Mouse (Mus musculus) left cerebral cortex, adult 2 months (tissue): Measurements from ENCODE around the gene Kif24. TPM values are rescaled to one million over a fixed set of nuclear protein-coding genes. Genes with fewer than 3 reads are reported as not detected.
"Not testable (repeated sequence)": the region's sequence is repeated elsewhere in the genome, so short reads cannot be mapped to it uniquely, and the experiment has no call there.

ENCODE experiments used
- DNase-seq, 2 experiments: peaks; one replicate each; pipeline ENCODE4 v3.0.0; 2021 to 2022; ENCODE audit warnings: low spot score in 2 of 2, mixed read lengths in 1 of 2; ENCODE audit errors: extremely low spot score in 1 of 2
- H3K27ac ChIP-seq: fragments of 200-600 bp; 2 replicates; pipeline ENCODE4 v1.8.1; 2022
- H3K4me3 ChIP-seq: fragments of 200-600 bp; 2 replicates; pipeline ENCODE4 v1.8.1; 2022
- CTCF ChIP-seq: fragments of 200-600 bp; IDR thresholded peaks from 2 replicates; pipeline ENCODE4 v1.8.1; 2022; ENCODE audit warnings: antibody characterized with exemption, mild to moderate bottlenecking, moderate library complexity
- intact Hi-C: fragments of 180-260 bp; cut with DNase I; formaldehyde crosslinking; loops from one replicate; pipeline ENCODE4 v1.15.1; 2025
- total RNA-seq, 2 experiments: library from RNA; stranded (reverse); gene quantifications; 2 replicates each; pipeline ENCODE4 v1.2.3; 2021

Gene Kif24
- total RNA-seq, 2 experiments from 2014 or later: 1.4 to 1.9 TPM

- intact Hi-C loops: loop anchor here (2.0 kb wide), 1 partner anchor 19 kb away; no protein-coding TSS in a partner anchor
- Histone ChIP-seq H3K27ac (peak overlapping the region; percentile 33; the same call in 1 of the 2 replicates), H3K4me3 (no peak overlapping the region)
- no peak for DNase-seq
- no peak for TF ChIP-seq CTCF
Measured at GRCm38 (mm10) chr4:41480254-41480653, 15.6 kb upstream of the Kif24 start.

GRCm38 (mm10) chr4:41479456-41479804 lies 14.7 kb upstream of the Kif24 start:
- no peak for TF ChIP-seq CTCF
- Histone ChIP-seq H3K27ac (no peak overlapping the region; the same call in 1 of the 2 replicates), H3K4me3 (no peak overlapping the region)
- DNase-seq: no peak
- intact Hi-C loops: no loop called here

GRCm38 (mm10) chr4:41478751-41479455 lies 14.2 kb upstream of the Kif24 start:
- Histone ChIP-seq H3K4me3 (no peak overlapping the region), H3K27ac (no peak overlapping the region)
- no peak for DNase-seq
- intact Hi-C loops: no loop called here
- peak; percentile 39 for TF ChIP-seq CTCF

- intact Hi-C loops: no loop called here
- TF ChIP-seq CTCF: no peak
- Histone ChIP-seq H3K27ac (no peak overlapping the region), H3K4me3 (no peak overlapping the region)
- DNase-seq: no peak
Measured at GRCm38 (mm10) chr4:41477648-41478160, 13.0 kb upstream of the Kif24 start.

- H3K4me3 ChIP-seq: no peak overlapping the region
- no peak for DNase-seq
- H3K27ac ChIP-seq: peak overlapping the region; percentile 67
- no peak for TF ChIP-seq CTCF
- intact Hi-C loops: loop anchor here (5.0 kb wide), 1 partner anchor 96 kb away; the partner anchor contains the start of genes Dnaic1 and Fam219a
Measured at GRCm38 (mm10) chr4:41471384-41471689, 6.7 kb upstream of the Kif24 start.

- no peak for TF ChIP-seq CTCF
- Histone ChIP-seq H3K27ac (peak overlapping the region; percentile 67), H3K4me3 (no peak overlapping the region)
- DNase-seq: peak; percentile 32 to 47
- intact Hi-C loops: loop anchor here (1.0 to 5.0 kb wide), 2 partner anchors 96 to 236 kb away; partner anchors contain the start of genes Dnaic1 and Fam219a
Measured at GRCm38 (mm10) chr4:41470684-41471383, 6.1 kb upstream of the Kif24 start.

- peak overlapping the region; percentile 44; the same call in 1 of the 2 replicates for H3K27ac ChIP-seq
- intact Hi-C loops: loop anchor here (1.0 to 5.0 kb wide), 2 partner anchors 97 to 237 kb away; partner anchors contain the start of genes Dnaic1 and Fam219a
- H3K4me3 ChIP-seq: no peak overlapping the region
- DNase-seq: no peak
- no peak for TF ChIP-seq CTCF
Measured at GRCm38 (mm10) chr4:41470051-41470683, 5.5 kb upstream of the Kif24 start.

GRCm38 (mm10) chr4:41469199-41469598 lies 4.5 kb upstream of the Kif24 start:
- Histone ChIP-seq H3K4me3 (no peak overlapping the region), H3K27ac (peak overlapping the region; percentile 50; the same call in 1 of the 2 replicates)
- TF ChIP-seq CTCF: no peak
- intact Hi-C loops: loop anchor here (2.0 kb wide), 2 partner anchors 184 to 228 kb away; partner anchors contain the start of gene Cntfr
- DNase-seq: no peak

- peak; percentile 60 to 61 for DNase-seq
- intact Hi-C loops: loop anchor here (1.0 to 2.0 kb wide), 4 partner anchors 38 to 228 kb away; partner anchors contain the start of gene Cntfr
- TF ChIP-seq CTCF: peak; percentile 75
- Histone ChIP-seq H3K4me3 (no peak overlapping the region), H3K27ac (no peak overlapping the region; the same call in 1 of the 2 replicates)
Measured at GRCm38 (mm10) chr4:41468396-41469080, 3.9 kb upstream of the Kif24 start.

- intact Hi-C loops: no loop called here
- no peak; the same call in 1 of the 2 replicates for TF ChIP-seq CTCF
- no peak for DNase-seq
- Histone ChIP-seq H3K4me3 (peak overlapping the region; percentile 64), H3K27ac (peak overlapping the region; percentile 76)
Measured at GRCm38 (mm10) chr4:41465287-41465665, 589 bp upstream of the Kif24 start.

- intact Hi-C loops, H3K27ac ChIP-seq, H3K4me3 ChIP-seq, DNase-seq: not testable (repeated sequence)
Measured at GRCm38 (mm10) chr4:41463051-41463738, 1.5 kb downstream of the Kif24 start.
